Mouse (Mus musculus): ENCODE data around the gene Rnf166. TPM values are rescaled to one million over a fixed set of nuclear protein-coding genes. Genes with fewer than 3 reads are reported as not detected.

Rnf166 gene
- polyA plus RNA-seq, 1 experiment from 2014 or later, result 44.0 TPM

DNA sequence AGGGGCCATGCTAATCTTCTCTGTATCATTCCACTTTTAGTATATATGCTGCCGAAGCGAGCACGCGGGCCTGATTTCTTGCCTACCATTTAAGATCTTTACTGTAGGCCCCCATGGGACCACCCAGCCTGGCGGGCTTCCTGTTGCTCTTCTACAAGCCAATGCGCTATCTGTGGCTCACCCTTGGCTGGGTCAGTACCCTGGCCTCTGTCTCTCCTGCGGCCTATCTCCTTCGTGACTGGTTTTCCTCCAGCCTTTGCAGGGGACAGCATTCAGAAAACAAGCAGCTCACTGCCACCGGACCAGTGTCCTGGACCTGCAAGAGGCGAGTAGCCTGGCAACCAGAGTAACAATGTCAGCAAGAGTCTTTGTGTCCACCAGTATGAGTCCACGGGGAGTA lies 44.7 kb upstream of the Rnf166 start:
- peak overlapping the region; percentile 68 for H3K27ac ChIP-seq
- DNase-seq (ENCODE audit: low spot score) (no peak), ATAC-seq (replicated peaks; ENCODE audit: low FRiP score, low read depth) (no peak)
- no peak for TF ChIP-seq CTCF (IDR thresholded peaks at IDR 0.05; ENCODE audit: low read depth)
- no peaks in the 10 kb centered on the region for H3K27me3 ChIP-seq (ENCODE audit: insufficient read depth, low read length)
- H3K36me3 ChIP-seq (ENCODE audit: insufficient read depth, low read length), result no peaks in the 10 kb centered on the region
- H3K4me1 ChIP-seq (replicated peaks; ENCODE audit: insufficient read depth, low read length), result peaks cover 44% of the 10 kb centered on the region
- no peak overlapping the region for H3K4me3 ChIP-seq (replicated peaks; ENCODE audit: low read depth, low read length)
- no peaks in the 10 kb centered on the region for H3K9me3 ChIP-seq (replicated peaks; ENCODE audit: low read length)
- H3K4me2 ChIP-seq (ENCODE audit: low read length), result no peak overlapping the region
- 73% methylated on average over 11 of the region's 11 CpGs for WGBS
- no peak overlapping the region for H3K9ac ChIP-seq (ENCODE audit: low read depth, low read length)

DNA sequence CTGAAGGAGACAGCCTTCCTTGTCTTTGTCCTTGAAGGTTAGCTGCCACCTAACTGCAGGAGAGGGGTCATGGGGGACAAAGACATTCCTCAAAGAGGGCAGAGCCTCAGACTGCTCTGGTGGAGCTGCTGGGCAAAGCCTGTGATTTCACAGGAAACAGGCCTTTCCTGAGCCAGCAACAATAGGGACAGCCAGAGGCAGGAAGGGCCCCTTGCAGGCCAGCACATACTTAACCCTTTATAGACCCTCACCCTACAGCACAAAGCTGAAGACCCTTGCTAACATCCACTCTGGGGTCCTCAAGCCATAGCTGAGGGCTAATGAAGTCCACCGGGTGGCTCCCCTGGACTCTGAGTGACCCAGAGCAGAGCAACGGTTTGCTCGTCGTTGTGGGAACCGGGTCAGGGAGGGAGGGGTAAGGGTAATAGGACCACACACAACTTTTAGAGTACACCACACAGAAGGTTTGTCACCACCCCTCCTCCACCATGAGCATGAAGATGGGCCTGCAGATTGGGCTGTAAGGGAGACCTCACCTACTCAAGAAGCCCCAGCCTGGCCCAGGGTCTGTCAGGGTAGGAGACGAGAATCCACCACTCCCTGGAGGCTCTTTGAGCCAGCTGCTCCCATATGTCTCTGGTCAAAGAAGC lies 41.8 kb upstream of the Rnf166 start:
- no peaks in the 10 kb centered on the region for H3K9me3 ChIP-seq (replicated peaks; ENCODE audit: low read length)
- H3K4me3 ChIP-seq (replicated peaks; ENCODE audit: low read depth, low read length), result no peak overlapping the region
- H3K36me3 ChIP-seq (ENCODE audit: insufficient read depth, low read length), result no peaks in the 10 kb centered on the region
- H3K9ac ChIP-seq (ENCODE audit: low read depth, low read length), result 0 out of 2 replicates have a peak overlapping the region, but pooled peaks have one; percentile 36
- TF ChIP-seq CTCF (IDR thresholded peaks at IDR 0.05; ENCODE audit: low read depth), result 0 out of 2 replicates have a peak, but pooled peaks have one; percentile 6
- ATAC-seq (replicated peaks; ENCODE audit: low FRiP score, low read depth), result peak; percentile 57
- H3K4me2 ChIP-seq (ENCODE audit: low read length), result peak overlapping the region; percentile 25
- WGBS, result 23% methylated on average over 6 of the region's 6 CpGs
- H3K4me1 ChIP-seq (replicated peaks; ENCODE audit: insufficient read depth, low read length), result peaks cover 16% of the 10 kb centered on the region
- no peaks in the 10 kb centered on the region for H3K27me3 ChIP-seq (ENCODE audit: insufficient read depth, low read length)
- DNase-seq (ENCODE audit: low spot score), result peak; percentile 85
- peak overlapping the region; percentile 91 for H3K27ac ChIP-seq

DNA sequence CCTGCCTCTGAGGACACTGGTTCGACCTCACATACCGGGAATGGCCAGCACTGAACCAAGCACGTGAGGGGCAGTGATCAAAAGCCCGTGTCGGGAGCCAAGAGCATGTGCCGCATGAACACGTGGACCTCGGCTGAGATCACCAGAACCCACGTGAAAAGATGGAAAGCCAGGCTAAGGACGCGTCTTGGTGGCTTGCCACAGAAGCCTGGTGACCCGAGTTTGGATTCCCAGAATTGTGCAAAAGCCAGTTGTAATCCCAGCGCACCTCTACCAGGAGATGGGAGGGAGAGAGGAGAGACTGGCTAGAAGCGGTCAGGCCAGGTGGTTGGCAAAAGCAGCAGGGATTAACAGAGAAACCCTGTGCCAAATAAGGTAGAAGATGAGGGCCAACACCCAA lies 39.8 kb upstream of the Rnf166 start:
- H3K36me3 ChIP-seq (ENCODE audit: insufficient read depth, low read length), result no peaks in the 10 kb centered on the region
- peaks cover 23% of the 10 kb centered on the region for H3K4me1 ChIP-seq (replicated peaks; ENCODE audit: insufficient read depth, low read length)
- WGBS, result 83% methylated on average over 14 of the region's 14 CpGs
- H3K9ac ChIP-seq (ENCODE audit: low read depth, low read length), result no peak overlapping the region
- H3K27me3 ChIP-seq (ENCODE audit: insufficient read depth, low read length), result no peaks in the 10 kb centered on the region
- DNase-seq (ENCODE audit: low spot score) (no peak), ATAC-seq (replicated peaks; ENCODE audit: low FRiP score, low read depth) (no peak)
- no peaks in the 10 kb centered on the region for H3K9me3 ChIP-seq (replicated peaks; ENCODE audit: low read length)
- H3K4me3 ChIP-seq (replicated peaks; ENCODE audit: low read depth, low read length), result no peak overlapping the region
- H3K4me2 ChIP-seq (ENCODE audit: low read length), result no peak overlapping the region
- TF ChIP-seq CTCF (IDR thresholded peaks at IDR 0.05; ENCODE audit: low read depth), result no peak
- H3K27ac ChIP-seq, result no peak overlapping the region

DNA sequence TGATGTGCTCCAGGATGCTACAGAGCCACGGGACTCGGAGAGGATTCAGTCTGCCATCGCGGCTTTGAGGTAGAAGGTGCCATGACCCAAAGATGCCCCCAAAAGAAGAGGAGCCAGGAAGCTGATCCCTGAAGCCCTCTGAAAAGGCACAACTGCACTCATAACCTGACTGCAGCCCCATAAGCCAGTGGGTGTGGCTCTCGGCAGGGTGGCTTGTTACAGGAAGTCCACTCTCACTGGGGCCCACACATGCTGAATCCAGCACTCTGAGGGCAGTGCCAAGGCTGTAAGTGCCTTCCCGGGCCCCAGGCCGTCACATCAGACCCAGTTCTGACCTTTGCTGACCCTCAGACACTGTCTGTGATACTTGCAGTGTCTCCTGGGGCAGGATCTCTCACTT lies 36.5 kb upstream of the Rnf166 start:
- H3K9me3 ChIP-seq (replicated peaks; ENCODE audit: low read length), result no peaks in the 10 kb centered on the region
- 0 out of 2 replicates have a peak overlapping the region, but pooled peaks have one; percentile 18 for H3K9ac ChIP-seq (ENCODE audit: low read depth, low read length)
- TF ChIP-seq CTCF (IDR thresholded peaks at IDR 0.05; ENCODE audit: low read depth), result no peak
- ATAC-seq (replicated peaks; ENCODE audit: low FRiP score, low read depth) (no peak), DNase-seq (ENCODE audit: low spot score) (no peak)
- H3K4me2 ChIP-seq (ENCODE audit: low read length), result no peak overlapping the region
- 58% methylated on average over 7 of the region's 7 CpGs for WGBS
- peaks cover 13% of the 10 kb centered on the region for H3K4me1 ChIP-seq (replicated peaks; ENCODE audit: insufficient read depth, low read length)
- H3K27me3 ChIP-seq (ENCODE audit: insufficient read depth, low read length), result no peaks in the 10 kb centered on the region
- H3K27ac ChIP-seq, result peak overlapping the region; percentile 71; the same call in 1 of the 2 replicates
- H3K36me3 ChIP-seq (ENCODE audit: insufficient read depth, low read length), result no peaks in the 10 kb centered on the region
- no peak overlapping the region for H3K4me3 ChIP-seq (replicated peaks; ENCODE audit: low read depth, low read length)

DNA sequence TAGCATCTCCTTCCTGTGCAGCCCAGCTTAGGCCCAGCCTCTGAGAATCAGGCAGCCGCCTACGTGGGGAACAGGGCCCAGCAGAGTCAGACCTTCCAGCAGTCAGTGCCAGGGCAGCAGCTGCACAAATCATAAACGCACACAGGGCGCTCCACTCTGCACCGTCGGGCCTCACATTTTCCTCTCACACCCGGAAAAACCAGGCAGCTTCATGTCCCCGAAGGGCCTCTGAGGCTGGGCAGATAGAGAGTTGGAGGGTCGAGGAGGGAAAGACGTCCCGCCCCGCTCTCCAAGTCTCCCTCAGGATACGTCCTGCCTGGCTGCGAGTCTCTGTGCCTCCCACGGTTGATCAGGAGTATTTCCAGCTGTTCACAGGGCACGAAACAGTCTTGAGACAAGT lies 35.7 kb upstream of the Rnf166 start:
- DNase-seq (ENCODE audit: low spot score) (peak; percentile 84), ATAC-seq (replicated peaks; ENCODE audit: low FRiP score, low read depth) (peak; percentile 46)
- Histone ChIP-seq H3K9ac (ENCODE audit: low read depth, low read length) (no peak overlapping the region), H3K27ac (peak overlapping the region; percentile 71), H3K9me3 (replicated peaks; ENCODE audit: low read length) (no peaks in the 10 kb centered on the region), H3K4me2 (ENCODE audit: low read length) (no peak overlapping the region), H3K4me3 (replicated peaks; ENCODE audit: low read depth, low read length) (no peak overlapping the region), H3K27me3 (ENCODE audit: insufficient read depth, low read length) (no peaks in the 10 kb centered on the region), H3K36me3 (ENCODE audit: insufficient read depth, low read length) (no peaks in the 10 kb centered on the region), H3K4me1 (replicated peaks; ENCODE audit: insufficient read depth, low read length) (peaks cover 9% of the 10 kb centered on the region)
- WGBS, result 26% methylated on average over 16 of the region's 16 CpGs
- TF ChIP-seq CTCF (IDR thresholded peaks at IDR 0.05; ENCODE audit: low read depth), result no peak

DNA sequence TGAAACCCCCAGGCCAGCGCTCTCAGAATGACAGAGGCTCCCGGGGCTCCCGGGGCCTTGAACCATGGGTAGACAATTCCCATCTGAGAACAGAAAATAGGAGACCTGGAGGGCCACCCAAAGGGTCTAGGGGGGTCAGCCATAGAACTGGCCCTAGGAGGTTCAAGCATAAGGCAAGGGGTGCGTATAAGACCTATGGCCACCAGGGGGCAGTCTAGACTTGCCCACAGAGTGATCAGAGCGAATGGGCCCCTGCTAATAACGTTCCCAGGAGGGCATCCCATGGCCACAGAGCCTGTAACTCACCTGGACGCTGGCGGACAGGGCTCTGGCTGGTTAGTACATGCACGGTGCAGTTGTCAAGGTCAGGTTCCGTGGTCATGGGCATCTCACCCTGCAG lies 25.0 kb upstream of the Rnf166 start:
- WGBS, result 26% methylated on average over 10 of the region's 10 CpGs
- no peaks in the 10 kb centered on the region for H3K4me1 ChIP-seq (replicated peaks; ENCODE audit: insufficient read depth, low read length)

More for the DNA sequence above, 25.0 kb upstream of the Rnf166 start:
- H3K36me3 ChIP-seq (ENCODE audit: insufficient read depth, low read length), result peaks cover 35% of the 10 kb centered on the region
- H3K27me3 ChIP-seq (ENCODE audit: insufficient read depth, low read length), result no peaks in the 10 kb centered on the region
- peak; percentile 95 for TF ChIP-seq CTCF (IDR thresholded peaks at IDR 0.05; ENCODE audit: low read depth)
- H3K9me3 ChIP-seq (replicated peaks; ENCODE audit: low read length), result no peaks in the 10 kb centered on the region
- no peak overlapping the region for H3K9ac ChIP-seq (ENCODE audit: low read depth, low read length)
- peak; percentile 95 for DNase-seq (ENCODE audit: low spot score)
- H3K4me3 ChIP-seq (replicated peaks; ENCODE audit: low read depth, low read length), result no peak overlapping the region
- H3K27ac ChIP-seq, result no peak overlapping the region
- H3K4me2 ChIP-seq (ENCODE audit: low read length), result no peak overlapping the region
- ATAC-seq (replicated peaks; ENCODE audit: low FRiP score, low read depth), result no peak; the same call in 1 of the 2 replicates

All from kidney, postnatal 0 days (tissue).